Mouse (Mus musculus) midbrain, postnatal 0 days (tissue): ENCODE results near the gene Btaf1. TPM values are rescaled to one million over a fixed set of nuclear protein-coding genes. Genes with fewer than 3 reads are reported as not detected.

Experiments
- ATAC-seq: fragments of 200-750 bp; cut with Nextera tagmentation; 2 replicates; pipeline ENCODE4 v1.8.0; 2017; ENCODE audit warnings: moderate number of reproducible peaks, mild to moderate bottlenecking, moderate TSS enrichment, moderate library complexity; ENCODE audit not compliant: low FRiP score
- DNase-seq: peaks from one replicate; pipeline ENCODE4 v3.0.0-alpha.2; 2015; ENCODE audit warnings: low spot score
- H3K27ac ChIP-seq: fragments of 300-500 bp; sonication (generic); 2 replicates; pipeline ENCODE4 v1.5.1; 2014; ENCODE audit warnings: low read depth, mild to moderate bottlenecking, low read length, mixed read lengths
- H3K27me3 ChIP-seq: fragments of 300-500 bp; sonication (generic); 2 replicates; pipeline ENCODE4 v1.6.1; 2014; ENCODE audit warnings: low read length, control low read depth, mixed read lengths; ENCODE audit not compliant: insufficient read depth
- H3K36me3 ChIP-seq: fragments of 300-500 bp; sonication (generic); 2 replicates; pipeline ENCODE4 v1.6.1; 2014; ENCODE audit warnings: low read length, control low read depth, mixed read lengths; ENCODE audit not compliant: insufficient read depth
- H3K4me1 ChIP-seq: fragments of 300-500 bp; sonication (generic); 2 replicates; pipeline ENCODE4 v1.6.1; 2014; ENCODE audit warnings: mild to moderate bottlenecking, control low read depth, antibody characterized with exemption, low read length, mixed read lengths; ENCODE audit not compliant: insufficient read depth
- H3K4me2 ChIP-seq: fragments of 300-500 bp; sonication (generic); 2 replicates; pipeline ENCODE4 v1.6.1; 2014; ENCODE audit warnings: low read depth, mild to moderate bottlenecking, low read length, mixed read lengths; ENCODE audit not compliant: poor library complexity, severe bottlenecking
- H3K4me3 ChIP-seq: fragments of 300-500 bp; sonication (generic); 2 replicates; pipeline ENCODE4 v1.5.1; 2014; ENCODE audit warnings: low read depth, mild to moderate bottlenecking, low read length, moderate library complexity
- H3K9ac ChIP-seq: fragments of 300-500 bp; sonication (generic); replicated peaks from 2 replicates; pipeline ENCODE4 v1.6.1; 2014; ENCODE audit warnings: mild to moderate bottlenecking, low read length, moderate library complexity, mixed read lengths; ENCODE audit not compliant: poor library complexity, severe bottlenecking
- H3K9me3 ChIP-seq: fragments of 300-500 bp; sonication (generic); 2 replicates; pipeline ENCODE4 v1.6.1; 2016; ENCODE audit warnings: low read length, control low read depth
- CTCF ChIP-seq: IDR thresholded peaks from 2 replicates; pipeline ENCODE4 v1.5.1; 2016; ENCODE audit warnings: antibody characterized with exemption, mild to moderate bottlenecking
- WGBS: fragments of 180-500 bp; shearing (Covaris S2); extraction: QIAGEN DNeasy Blood & Tissue Kit; methylation state at CpG from one replicate; pipeline ENCODE4 v1.1.7; 2014; 5-methylcytosine and 5-hydroxymethylcytosine counted together
- polyA plus RNA-seq: library from polyadenylated mRNA; unstranded; fragments of >200 nt; fragmentation: Nextera tagmentation; extraction: Ambion mirVana; gene quantifications from 2 replicates; pipeline ENCODE4 v1.2.1, GENCODE M21; 2015
- total RNA-seq: library from RNA; depleted of rRNA; stranded (reverse); fragments of >200 nt; gene quantifications from 2 replicates; pipeline ENCODE4 v1.2.3, GENCODE M21; 2014

Btaf1 gene
- total and polyA plus RNA-seq, 2 experiments from 2014 or later, result 3.5 to 16.4 TPM

GRCm38 (mm10) chr19:36904211-36905007 lies 21.5 kb upstream of the Btaf1 start:
- no peaks in the 10 kb centered on the region for H3K36me3 ChIP-seq
- DNase-seq, result peak; percentile 83
- peak overlapping the region; percentile 74 for H3K9ac ChIP-seq
- H3K4me3 ChIP-seq, result peak overlapping the region; percentile 50
- peak overlapping the region; percentile 72 for H3K27ac ChIP-seq
- WGBS, result 2% methylated on average over 41 of the region's 41 CpGs
- ATAC-seq, result peak; percentile 93
- H3K4me2 ChIP-seq, result peak overlapping the region; percentile 77
- H3K4me1 ChIP-seq, result 0 out of 2 replicates have a peak, but pooled peaks cover 3% of the 10 kb centered on the region
- H3K9me3 ChIP-seq, result no peaks in the 10 kb centered on the region
- H3K27me3 ChIP-seq, result no peaks in the 10 kb centered on the region
- TF ChIP-seq CTCF, result no peak

- no peak for ATAC-seq
These were observed 16.7 kb upstream of the Btaf1 start for GRCm38 (mm10) chr19:36909150-36909549.

GRCm38 (mm10) chr19:36909676-36910292 lies 16.1 kb upstream of the Btaf1 start:
- ATAC-seq (no peak), DNase-seq (peak; percentile 71)
- H3K27ac ChIP-seq, result no peak overlapping the region
- no peaks in the 10 kb centered on the region for H3K27me3 ChIP-seq
- H3K4me1 ChIP-seq, result no peaks in the 10 kb centered on the region
- no peaks in the 10 kb centered on the region for H3K36me3 ChIP-seq
- H3K4me2 ChIP-seq, result no peak overlapping the region
- H3K4me3 ChIP-seq, result no peak overlapping the region
- H3K9me3 ChIP-seq, result no peaks in the 10 kb centered on the region
- TF ChIP-seq CTCF, result peak; percentile 73
- WGBS, result 23% methylated on average over 9 of the region's 9 CpGs
- no peak overlapping the region for H3K9ac ChIP-seq

More at GRCm38 (mm10) chr19:36909150-36909549, 16.7 kb upstream of the Btaf1 start:
- Histone ChIP-seq H3K4me3 (no peak overlapping the region), H3K4me1 (no peaks in the 10 kb centered on the region), H3K9ac (no peak overlapping the region), H3K27me3 (no peaks in the 10 kb centered on the region), H3K9me3 (no peaks in the 10 kb centered on the region), H3K27ac (no peak overlapping the region), H3K36me3 (no peaks in the 10 kb centered on the region), H3K4me2 (no peak overlapping the region)
- WGBS, result 84% methylated on average over 3 of the region's 3 CpGs
- no peak for DNase-seq
- TF ChIP-seq CTCF, result no peak

GRCm38 (mm10) chr19:36910424-36911045 lies 15.3 kb upstream of the Btaf1 start:
- DNase-seq (peak; percentile 82), ATAC-seq (peak; percentile 87)
- H3K36me3 ChIP-seq, result no peaks in the 10 kb centered on the region
- H3K4me3 ChIP-seq, result no peak overlapping the region
- TF ChIP-seq CTCF, result no peak
- H3K9me3 ChIP-seq, result no peaks in the 10 kb centered on the region
- H3K27ac ChIP-seq, result no peak overlapping the region
- H3K9ac ChIP-seq, result no peak overlapping the region
- 9% methylated on average over 12 of the region's 12 CpGs for WGBS
- H3K4me1 ChIP-seq, result no peaks in the 10 kb centered on the region
- no peak overlapping the region for H3K4me2 ChIP-seq
- H3K27me3 ChIP-seq, result no peaks in the 10 kb centered on the region

- Histone ChIP-seq H3K9me3 (no peaks in the 10 kb centered on the region), H3K4me2 (no peak overlapping the region), H3K36me3 (no peaks in the 10 kb centered on the region), H3K4me3 (no peak overlapping the region), H3K4me1 (no peaks in the 10 kb centered on the region), H3K27ac (no peak overlapping the region), H3K27me3 (no peaks in the 10 kb centered on the region), H3K9ac (no peak overlapping the region)
- DNase-seq (no peak), ATAC-seq (no peak)
- TF ChIP-seq CTCF, result no peak
- 88% methylated on average over 7 of the region's 7 CpGs for WGBS
These were observed 12.8 kb upstream of the Btaf1 start for GRCm38 (mm10) chr19:36913064-36913463.

- WGBS, result 76% methylated on average over 4 of the region's 4 CpGs
- Histone ChIP-seq H3K9me3 (no peaks in the 10 kb centered on the region), H3K27ac (no peak overlapping the region), H3K4me3 (no peak overlapping the region), H3K9ac (no peak overlapping the region), H3K4me2 (no peak overlapping the region), H3K27me3 (no peaks in the 10 kb centered on the region), H3K36me3 (no peaks in the 10 kb centered on the region), H3K4me1 (peaks cover 2% of the 10 kb centered on the region; the same call in 1 of the 2 replicates)
- DNase-seq, result peak; percentile 42
- ATAC-seq, result no peak
- TF ChIP-seq CTCF, result no peak
These were observed 9.7 kb upstream of the Btaf1 start for GRCm38 (mm10) chr19:36916206-36916605.
